Mouse (Mus musculus) heart, adult 11 months (tissue): ENCODE data around the gene Trp53rkb.
A peak's percentile ranks its signal among the peaks of the same experiment; 100 is the strongest.

Source experiments
- DNase-seq: peaks from one replicate; pipeline ENCODE4 v3.0.0; 2022

Gene Trp53rkb

GRCm38 (mm10) chr2:166792355-166792754, at the start of gene Trp53rkb:
Gene Trp53rkb (plus strand): TSS chr2:166792531.
- DNase-seq: no peak

- DNase-seq: no peak
These were observed 48.8 kb upstream of the Trp53rkb start for GRCm38 (mm10) chr2:166743504-166743903.

GRCm38 (mm10) chr2:166744433-166744832, 47.9 kb upstream of the Trp53rkb start:
- no peak for DNase-seq

GRCm38 (mm10) chr2:166745849-166746248, 46.5 kb upstream of the Trp53rkb start:
- peak; percentile 94 for DNase-seq

GRCm38 (mm10) chr2:166746261-166746913, 45.9 kb upstream of the Trp53rkb start:
- DNase-seq: peak; percentile 96

- DNase-seq: no peak
These were observed 41.6 kb upstream of the Trp53rkb start for GRCm38 (mm10) chr2:166750620-166751191.

GRCm38 (mm10) chr2:166754194-166754593, 38.1 kb upstream of the Trp53rkb start:
- no peak for DNase-seq

GRCm38 (mm10) chr2:166754760-166755159, 37.6 kb upstream of the Trp53rkb start:
- no peak for DNase-seq

GRCm38 (mm10) chr2:166757969-166758368, 34.4 kb upstream of the Trp53rkb start:
- no peak for DNase-seq

GRCm38 (mm10) chr2:166764051-166764450, 28.3 kb upstream of the Trp53rkb start:
- no peak for DNase-seq

- no peak for DNase-seq
These were observed 24.7 kb upstream of the Trp53rkb start for GRCm38 (mm10) chr2:166767591-166767990.

GRCm38 (mm10) chr2:166771396-166771795, 20.9 kb upstream of the Trp53rkb start:
- DNase-seq: peak; percentile 97

GRCm38 (mm10) chr2:166773587-166773986, 18.7 kb upstream of the Trp53rkb start:
- peak; percentile 93 for DNase-seq

- DNase-seq: no peak
These were observed 18.1 kb upstream of the Trp53rkb start for GRCm38 (mm10) chr2:166774275-166774674.

GRCm38 (mm10) chr2:166775357-166775893, 16.9 kb upstream of the Trp53rkb start:
- DNase-seq: no peak

GRCm38 (mm10) chr2:166776272-166776671, 16.1 kb upstream of the Trp53rkb start:
- no peak for DNase-seq

GRCm38 (mm10) chr2:166779956-166780355, 12.4 kb upstream of the Trp53rkb start:
- DNase-seq: no peak

GRCm38 (mm10) chr2:166780980-166781578, 11.3 kb upstream of the Trp53rkb start:
- DNase-seq: peak; percentile 93

GRCm38 (mm10) chr2:166784376-166784775, 8.0 kb upstream of the Trp53rkb start:
- no peak for DNase-seq

- peak; percentile 99 for DNase-seq
These were observed 5.9 kb upstream of the Trp53rkb start for GRCm38 (mm10) chr2:166786353-166787004.

GRCm38 (mm10) chr2:166791738-166792137, 593 bp upstream of the Trp53rkb start:
- DNase-seq: no peak

GRCm38 (mm10) chr2:166793542-166794214, 1.3 kb downstream of the Trp53rkb start:
- DNase-seq: peak; percentile 98
